Mouse (Mus musculus): ENCODE results near the gene Sema5b.

DNA sequence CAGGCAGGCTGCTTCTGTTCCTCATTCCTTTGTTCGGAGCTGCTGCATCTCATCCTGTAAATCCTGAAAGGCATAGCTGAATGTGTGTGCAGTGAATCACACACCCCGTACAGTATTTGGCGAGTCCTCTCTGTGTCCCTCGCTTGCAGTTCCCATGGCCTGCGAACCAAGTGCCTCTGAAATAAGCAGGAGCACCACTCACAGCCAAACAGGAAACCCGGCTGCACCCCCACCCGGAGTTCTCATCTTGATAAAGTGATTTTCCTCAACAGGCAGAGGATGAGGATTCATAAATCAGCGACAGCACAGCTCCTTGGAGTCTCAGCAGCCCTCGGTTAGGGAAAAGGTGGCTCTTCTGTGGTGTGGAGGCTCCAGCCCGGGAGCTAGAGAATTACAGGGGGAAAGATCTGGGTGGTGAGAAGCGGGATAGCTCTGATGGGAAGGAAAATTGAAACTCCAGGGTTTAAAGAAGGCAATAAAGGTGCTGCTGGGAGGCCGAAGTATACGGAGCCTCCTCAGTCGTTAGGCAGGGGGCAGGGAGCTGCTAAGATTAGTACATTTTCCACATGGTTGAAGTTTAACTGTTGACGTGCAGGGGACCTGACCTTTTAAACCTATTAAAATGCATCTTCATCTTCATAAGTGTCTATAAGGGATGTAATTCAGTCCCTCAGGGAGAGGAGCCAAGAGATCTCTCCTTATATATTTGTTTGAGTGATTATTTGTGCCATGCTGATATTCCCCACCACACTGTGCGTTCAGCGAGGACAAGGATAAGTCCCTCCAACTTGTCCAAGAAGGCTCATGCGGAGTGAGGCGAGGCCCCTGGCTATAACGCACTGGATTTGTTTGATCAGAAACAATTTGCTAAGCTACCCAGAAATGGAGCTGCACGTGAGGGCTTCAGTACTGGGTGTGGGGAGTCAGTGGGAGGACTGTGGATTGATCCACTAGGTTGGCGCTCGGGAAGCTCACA is 22.7 kb upstream of the Sema5b start:
- TF ChIP-seq ZNF384 (IDR thresholded peaks at IDR 0.05; ENCODE audit: low read depth, low read length): no peak
- no peak for TF ChIP-seq HCFC1 (IDR thresholded peaks at IDR 0.05; ENCODE audit: borderline replicate concordance, insufficient read depth, low read length)
- no peak for TF ChIP-seq CHD2 (IDR thresholded peaks at IDR 0.05; ENCODE audit: low read depth, low read length)

Measured in ES-E14 (cell line).